Mouse (Mus musculus) G1E (cell line): ENCODE results near the gene Hivep3.

Experiments
- CTCF ChIP-seq: IDR thresholded peaks from 2 replicates; pipeline ENCODE4 v1.5.1; 2012; ENCODE audit warnings: low read depth, low read length, inconsistent platforms, mixed read lengths
- GATA1 ChIP-seq: IDR thresholded peaks from 2 replicates; pipeline ENCODE4 v1.6.1; 2012; ENCODE audit warnings: borderline replicate concordance, low read length, inconsistent platforms, mixed read lengths
- TAL1 ChIP-seq: conservative IDR thresholded peaks from 2 replicates; pipeline ENCODE4 v1.6.1; 2012; ENCODE audit warnings: low read depth, low read length, inconsistent platforms, mixed read lengths

DNA sequence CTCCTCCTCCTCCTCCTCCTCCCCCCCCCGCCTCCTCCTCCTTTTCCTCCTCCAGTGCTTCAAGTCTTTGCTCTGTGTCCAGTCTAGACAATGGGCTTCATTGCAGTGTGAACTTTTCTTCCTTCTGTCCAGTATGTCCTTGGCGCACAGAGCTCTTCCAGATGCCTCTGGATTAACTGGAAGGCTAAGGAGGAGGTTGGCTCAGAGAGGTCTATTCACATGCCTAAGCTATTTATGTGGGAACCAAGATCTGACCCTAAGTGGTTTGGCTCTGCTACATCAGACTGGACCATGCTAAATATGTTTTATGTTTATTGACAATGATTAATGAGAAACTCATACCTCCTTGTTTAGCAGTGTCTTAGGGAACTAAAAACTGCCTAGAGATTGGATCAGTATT is 53.1 kb downstream of the Hivep3 start:
- TF ChIP-seq CTCF (no peak), TAL1 (no peak), GATA1 (no peak)
